In the genomic region with DNA sequence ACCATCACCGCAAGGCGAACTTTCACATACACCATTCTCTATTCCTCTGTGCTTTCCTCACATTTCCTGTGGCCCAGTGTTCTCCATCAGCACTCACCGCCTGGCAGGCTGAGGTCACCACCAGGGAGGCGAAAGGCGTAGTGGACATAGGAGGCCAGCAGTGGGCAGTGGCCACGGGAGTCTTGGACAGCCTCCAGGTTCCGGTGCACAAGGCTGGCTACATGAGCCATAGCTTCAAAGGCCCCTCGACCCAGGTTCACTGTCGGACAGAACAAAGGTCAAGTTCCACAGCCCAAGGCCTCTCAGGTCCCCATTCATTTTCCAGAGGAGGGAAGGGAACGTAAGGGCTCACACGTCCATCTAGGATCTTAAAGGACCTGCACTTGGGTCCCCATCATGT, we compare ENCODE assay signal across 20 mouse cellular contexts. TPM values are rescaled to one million over a fixed set of nuclear protein-coding genes. Genes with fewer than 3 reads are reported as not detected.
DNase-seq lines count a peak whose midpoint lies in the region; ATAC-seq and TF ChIP-seq lines count a peak whose summit lies in the region.
"Had no signal": no experiment of that assay in that cellular context is flagged by ENCODE, and none has a peak within 500 bp of the region (broad histone marks: within the 10 kb centered on the region; RNA-seq: fewer than 3 reads in every experiment).

No protein-coding gene starts in this region.

- no peak overlapping the region for H3K27ac ChIP-seq in lung, postnatal 0 days (ENCODE audit: low read length)
- H3K27ac ChIP-seq in forebrain, embryonic 15.5 days (replicated peaks), result no peak overlapping the region
- H3K27ac ChIP-seq in left cerebral cortex, adult 2 months, result no peak overlapping the region
- H3K27ac ChIP-seq: heart, embryonic 15.5 days; hindbrain, embryonic 12.5 days; layer of hippocampus, adult 2 months; stomach, postnatal 0 days had no signal

- no peak overlapping the region for H3K4me3 ChIP-seq in lung, postnatal 0 days (ENCODE audit: low read depth, low read length)
- H3K4me3 ChIP-seq in lung, adult 2 months (replicated peaks; ENCODE audit: extremely low read depth, low read depth, low read length), result no peak overlapping the region
- no peak overlapping the region for H3K4me3 ChIP-seq in forebrain, embryonic 15.5 days
- H3K4me3 ChIP-seq in left cerebral cortex, adult 2 months, result no peak overlapping the region
- H3K4me3 ChIP-seq: erythroblast, embryonic 14.5 days; heart, embryonic 15.5 days; hindbrain, embryonic 12.5 days; layer of hippocampus, adult 2 months had no signal

- no peaks in the 10 kb centered on the region; the same call in 1 of the 2 replicates for H3K4me1 ChIP-seq in lung, postnatal 0 days (ENCODE audit: insufficient read depth, low read depth, low read length)
- H3K4me1 ChIP-seq in lung, adult 2 months (ENCODE audit: control insufficient read depth, insufficient read depth, low read length), result peaks cover 3% of the 10 kb centered on the region; the same call in 1 of the 2 replicates
- H3K4me1 ChIP-seq in forebrain, embryonic 15.5 days, result no peaks in the 10 kb centered on the region
- H3K4me1 ChIP-seq: heart, embryonic 15.5 days; hindbrain, embryonic 12.5 days had no signal

- WGBS in lung, postnatal 0 days, result 75% methylated on average over 11 of the region's 11 CpGs
- 78% methylated on average over 11 of the region's 11 CpGs for WGBS in lung, adult 2 months
- WGBS in forebrain, embryonic 15.5 days, result 88% methylated on average over 11 of the region's 11 CpGs

- intact Hi-C loops in heart, postnatal 10 days (cut with DNase I), result no loop called here
- intact Hi-C loops in left cerebral cortex, adult 2 months (cut with DNase I), result no loop called here

- TF ChIP-seq POLR2A in lung, adult 2 months (IDR thresholded peaks at IDR 0.05; ENCODE audit: borderline replicate concordance, extremely low read depth, low read depth, low read length), result no peak

- DNase-seq in lung, postnatal 0 days (ENCODE audit: low spot score), result peak; percentile 26
- DNase-seq in lung, adult 2 months, result no peak
- DNase-seq in kidney, adult 8-10 months, result peak; percentile 64 to 73
- peak; percentile 45 to 75 for DNase-seq in kidney, postnatal 4 days
- DNase-seq in heart, postnatal 10 days, result no peak
- DNase-seq in left cerebral cortex, adult 2 months (ENCODE audit: extremely low spot score in 1 of 2, low spot score in 2 of 2), result no peak
- no peak for DNase-seq in cerebellum, postnatal 36 days
- DNase-seq: cerebellum, adult 2 months had no signal

- H3K27me3 ChIP-seq in lung, postnatal 0 days (replicated peaks; ENCODE audit: insufficient read depth, low read length), result no peaks in the 10 kb centered on the region
- H3K27me3 ChIP-seq in forebrain, embryonic 15.5 days, result no peaks in the 10 kb centered on the region
- H3K27me3 ChIP-seq: heart, embryonic 15.5 days; hindbrain, embryonic 12.5 days had no signal

- no peak overlapping the region for H3K9ac ChIP-seq in lung, postnatal 0 days (replicated peaks; ENCODE audit: low read depth)
- no peak overlapping the region for H3K9ac ChIP-seq in forebrain, embryonic 15.5 days (replicated peaks)
- H3K9ac ChIP-seq: heart, embryonic 15.5 days had no signal

- H3K36me3 ChIP-seq in lung, postnatal 0 days (ENCODE audit: insufficient read depth, low read length), result peaks cover 26% of the 10 kb centered on the region; the same call in 1 of the 2 replicates
- H3K36me3 ChIP-seq in forebrain, embryonic 15.5 days, result no peaks in the 10 kb centered on the region

- H3K9me3 ChIP-seq in lung, postnatal 0 days (ENCODE audit: low read length), result no peaks in the 10 kb centered on the region
- no peaks in the 10 kb centered on the region for H3K9me3 ChIP-seq in forebrain, embryonic 15.5 days
- H3K9me3 ChIP-seq: heart, embryonic 15.5 days; hindbrain, embryonic 12.5 days had no signal

- TF ChIP-seq EP300 in lung, postnatal 0 days (IDR thresholded peaks at IDR 0.05), result no peak

- H3K4me2 ChIP-seq in lung, postnatal 0 days (replicated peaks; ENCODE audit: low read depth, low read length), result no peak overlapping the region
- no peak overlapping the region for H3K4me2 ChIP-seq in forebrain, embryonic 15.5 days (replicated peaks)
- H3K4me2 ChIP-seq: heart, embryonic 15.5 days; hindbrain, embryonic 12.5 days had no signal

- no peak for ATAC-seq in lung, postnatal 0 days
- ATAC-seq in forebrain, embryonic 15.5 days (replicated peaks), result no peak
- ATAC-seq: forebrain, embryonic 14.5 days; inflammation-experienced regulatory T-cells, adult 6 months had no signal

- peak; percentile 30; the same call in 1 of the 2 replicates for TF ChIP-seq CTCF in lung, postnatal 0 days (IDR thresholded peaks at IDR 0.05)
- TF ChIP-seq CTCF in lung, adult 2 months (IDR thresholded peaks at IDR 0.05; ENCODE audit: insufficient read depth, low read length), result no peak
- TF ChIP-seq CTCF in left cerebral cortex, adult 2 months (IDR thresholded peaks at IDR 0.05), result no peak

RNA-seq across cellular contexts. Expression of gene Angptl8, which starts 4.4 kb away (rescaled TPM):
- polyA plus RNA-seq in lung, postnatal 0 days (2015; fragmentation: Nextera tagmentation; extraction: Ambion mirVana), result 6.2 and 7.4 TPM in 2 replicates
- 7.4 and 8.2 TPM in 2 replicates for polyA plus RNA-seq in lung, adult 2 months (2012; rRNA removed)
- polyA plus RNA-seq in forebrain, embryonic 15.5 days (2015; fragmentation: Nextera tagmentation; extraction: Ambion mirVana), result 0.27 and 0.51 TPM in 2 replicates
- total RNA-seq in heart, postnatal 10 days (2021), result under 1 TPM in 1 of 2 experiments, not detected in 1; 0.31 TPM
- total RNA-seq in left cerebral cortex, adult 2 months (2021), result not detected
- total RNA-seq: common myeloid progenitor, adult 5-6 weeks; layer of hippocampus, adult 2 months; megakaryocyte-erythroid progenitor cell, adult 5-6 weeks; midbrain, postnatal 0 days had no signal
- polyA plus RNA-seq: cerebellum, adult 2 months; embryonic facial prominence, embryonic 11.5 days; forebrain, embryonic 14.5 days; inflammation-experienced regulatory T-cells, adult 6 months had no signal

RNA-seq across cellular contexts. Expression of gene Dock6, which starts 21.5 kb away (rescaled TPM):
- polyA plus RNA-seq in lung, postnatal 0 days (2015; fragmentation: Nextera tagmentation; extraction: Ambion mirVana), result 35.8 and 43.2 TPM in 2 replicates
- 262 and 278 TPM in 2 replicates for polyA plus RNA-seq in lung, adult 2 months (2012; rRNA removed)
- 10.4 and 12.3 TPM in 2 replicates for polyA plus RNA-seq in forebrain, embryonic 15.5 days (2015; fragmentation: Nextera tagmentation; extraction: Ambion mirVana)
- total RNA-seq in heart, postnatal 10 days (2021), result 10 to 100 TPM; 63.0 to 66.5 TPM
- total RNA-seq in left cerebral cortex, adult 2 months (2021), result 10 to 100 TPM; 15.8 to 18.1 TPM

RNA-seq across cellular contexts. Expression of gene Kank2, which starts 32.4 kb away (rescaled TPM):
- 23.3 and 24.0 TPM in 2 replicates for polyA plus RNA-seq in lung, postnatal 0 days (2015; fragmentation: Nextera tagmentation; extraction: Ambion mirVana)
- 108 and 127 TPM in 2 replicates for polyA plus RNA-seq in lung, adult 2 months (2012; rRNA removed)
- 2.9 and 3.7 TPM in 2 replicates for polyA plus RNA-seq in forebrain, embryonic 15.5 days (2015; fragmentation: Nextera tagmentation; extraction: Ambion mirVana)
- total RNA-seq in heart, postnatal 10 days (2021), result 10 to 100 TPM; 49.5 to 51.9 TPM
- total RNA-seq in left cerebral cortex, adult 2 months (2021), result 1 to 10 TPM; 8.5 to 8.8 TPM
- polyA plus RNA-seq: inflammation-experienced regulatory T-cells, adult 6 months had no signal

Comparison
In these comparisons a context has a peak if more than half of its experiments do, and no peak if none do; other contexts are left out.
1. DNase-seq: peak in lung, postnatal 0 days (single experiment), kidney, adult 8-10 months (2 of 2) and kidney, postnatal 4 days (2 of 2); none in lung, adult 2 months (single experiment), heart, postnatal 10 days (0 of 2), left cerebral cortex, adult 2 months (0 of 2) and cerebellum, postnatal 36 days (0 of 2).